Mouse (Mus musculus): Measurements from ENCODE around the gene Lpp.

GRCm38 (mm10) chr16:24644154-24644553 lies 250.8 kb downstream of the Lpp start:
- TF ChIP-seq MAZ (IDR thresholded peaks at IDR 0.05; ENCODE audit: low read depth, low read length) (no peak), POLR2A (IDR thresholded peaks at IDR 0.05; ENCODE audit: low read depth, low read length) (no peak), EP300 (IDR thresholded peaks at IDR 0.05; ENCODE audit: low read length) (no peak), USF1 (IDR thresholded peaks at IDR 0.05; ENCODE audit: low read depth, low read length) (no peak), TCF12 (IDR thresholded peaks at IDR 0.05; ENCODE audit: low read depth, low read length) (no peak), CTCF (conservative IDR thresholded peaks at IDR 0.05 in 1 of 2, IDR thresholded peaks at IDR 0.05 in 1 of 2; ENCODE audit: low read depth in 2 of 2, low read length in 2 of 2) (no peak)

Data from CH12.LX (cell line).